Mouse (Mus musculus) lung, adult 2 months (tissue): ENCODE measurements at regions not wholly inside any gene's neighbourhood (a gene's known extent, or its start where the extent isn't known, plus 50 kb on each side); places are given as distances from the start of the nearest gene placed in this dataset.

Source experiments
- CTCF ChIP-seq: fragments of 200-500 bp; IDR thresholded peaks from 2 replicates; pipeline ENCODE4 v1.5.1; 2011; ENCODE audit warnings: mild to moderate bottlenecking, low read length, control low read depth; ENCODE audit not compliant: insufficient read depth
- POLR2A ChIP-seq: fragments of 200-500 bp; IDR thresholded peaks from 2 replicates; pipeline ENCODE4 v1.6.1; 2011; ENCODE audit warnings: low read depth, mild to moderate bottlenecking, control low read depth, low read length, borderline replicate concordance; ENCODE audit errors: extremely low read depth

DNA sequence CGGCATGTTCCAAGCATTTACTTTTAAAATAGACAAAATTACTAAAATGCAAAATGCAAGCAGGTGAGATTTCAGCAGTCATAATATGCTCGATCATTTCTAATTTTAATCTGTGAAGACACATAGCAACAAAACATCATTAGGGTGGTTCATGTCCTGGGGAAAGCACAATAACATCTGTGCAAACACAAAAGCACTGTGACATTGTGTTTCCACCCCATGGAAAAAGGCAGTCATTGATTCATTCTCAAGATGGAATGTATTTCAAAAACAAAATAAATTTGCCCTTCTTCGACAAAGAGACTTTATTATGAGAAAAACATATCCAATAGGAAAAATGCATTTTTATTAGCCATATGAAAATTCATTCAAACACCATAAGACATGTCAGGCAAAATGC lies 601.5 kb upstream of the Klf6 start:
- TF ChIP-seq CTCF, result no peak
- no peak for TF ChIP-seq POLR2A
